Mouse (Mus musculus) liver, adult (tissue): ENCODE results near the gene Gfi1b.
A peak's percentile ranks its signal among the peaks of the same experiment; 100 is the strongest.

Experiments
- GATA4 ChIP-seq: IDR thresholded peaks from 2 replicates; pipeline ENCODE4 v1.6.1; 2014; ENCODE audit warnings: mild to moderate bottlenecking, low read length; ENCODE audit not compliant: insufficient replicate concordance

Gfi1b gene

DNA sequence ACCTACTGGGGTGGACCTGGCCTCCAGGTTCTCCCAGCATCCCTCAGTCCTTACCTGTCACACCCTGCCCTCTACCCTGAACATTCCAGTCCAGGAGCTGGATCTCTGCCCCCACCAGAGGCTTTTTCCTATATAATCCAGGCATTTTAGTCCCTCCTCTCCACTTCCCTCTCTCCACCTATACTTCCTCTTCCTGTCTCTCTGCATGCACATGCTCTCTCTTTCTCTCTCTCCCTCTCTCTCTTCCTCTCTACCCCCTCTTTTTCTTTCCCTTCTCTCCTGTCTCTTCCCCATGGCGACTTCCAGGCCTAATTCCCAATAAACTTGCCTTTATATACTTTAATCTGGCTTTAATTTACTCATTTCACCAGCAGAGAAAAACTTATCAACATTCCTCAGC is 33.2 kb downstream of the Gfi1b start:
- TF ChIP-seq GATA4 = no peak

DNA sequence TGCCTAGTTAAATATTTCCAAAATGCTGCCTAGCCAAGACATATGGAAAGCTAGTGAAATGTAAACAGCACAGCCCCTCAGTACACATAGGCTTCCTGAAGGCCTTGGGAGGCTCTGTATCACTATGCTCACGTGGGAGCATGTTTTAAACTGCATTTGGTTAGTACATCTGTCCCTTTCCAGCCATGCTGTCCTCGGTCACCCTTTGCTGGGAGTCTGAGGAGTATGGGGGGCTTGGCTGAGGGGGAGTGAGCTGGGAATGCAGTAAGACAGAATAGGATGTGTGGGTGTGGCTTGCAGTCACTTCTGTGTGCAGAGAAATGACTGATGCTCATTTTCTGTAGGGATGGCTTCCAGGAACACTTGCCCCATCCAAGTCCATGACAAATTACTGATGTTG is 36.1 kb downstream of the Gfi1b start:
- no peak for TF ChIP-seq GATA4

DNA sequence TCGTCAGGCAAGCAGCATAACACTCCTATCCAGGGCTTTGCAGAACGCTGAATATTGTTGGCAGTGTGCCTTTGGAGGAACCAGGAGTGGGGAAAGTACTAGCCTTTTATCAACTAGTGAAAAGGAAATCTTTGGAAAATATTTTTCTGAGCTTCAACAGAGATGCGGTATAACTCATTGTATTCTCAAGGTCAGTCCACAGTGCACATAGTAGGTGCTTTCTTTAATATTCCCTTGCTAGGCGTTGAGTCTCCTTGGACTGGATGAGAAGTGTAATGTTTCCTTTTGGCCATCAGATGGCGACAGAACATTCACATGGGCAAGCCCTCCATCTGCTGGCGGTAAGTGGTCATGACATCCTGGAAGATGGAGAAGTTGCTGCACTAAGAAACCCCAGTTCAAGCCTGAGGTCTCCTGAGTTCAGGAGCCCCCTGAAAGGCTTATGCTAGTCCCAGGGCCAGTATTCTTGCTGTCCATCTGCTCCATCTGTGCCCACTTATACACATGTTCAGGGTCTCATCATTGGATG is 36.7 kb downstream of the Gfi1b start:
- TF ChIP-seq GATA4 = no peak

DNA sequence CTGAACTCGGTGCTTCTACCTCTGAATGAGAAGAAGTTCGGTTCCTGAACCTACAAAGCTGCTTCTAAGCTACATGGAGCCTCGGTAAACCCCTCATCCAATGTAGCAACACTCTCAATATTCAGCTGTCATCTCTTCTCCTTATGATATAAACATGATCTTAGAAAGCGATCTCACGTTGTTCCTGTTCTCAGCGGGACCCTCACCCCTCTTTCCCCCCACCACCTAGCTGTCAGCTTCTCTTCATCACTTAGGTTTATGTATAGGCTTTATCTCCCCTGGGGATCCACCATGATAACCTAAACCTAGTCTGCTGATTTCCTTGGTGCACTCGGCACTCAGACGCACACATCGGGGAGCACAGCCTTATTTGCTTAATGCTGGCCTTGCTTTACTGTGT is 38.1 kb downstream of the Gfi1b start, which contains the start of gene Gtf3c5:
Gene Gtf3c5 (minus strand): TSS at position 101 of the 400 bp plus-strand sequence.
- no peak for TF ChIP-seq GATA4

DNA sequence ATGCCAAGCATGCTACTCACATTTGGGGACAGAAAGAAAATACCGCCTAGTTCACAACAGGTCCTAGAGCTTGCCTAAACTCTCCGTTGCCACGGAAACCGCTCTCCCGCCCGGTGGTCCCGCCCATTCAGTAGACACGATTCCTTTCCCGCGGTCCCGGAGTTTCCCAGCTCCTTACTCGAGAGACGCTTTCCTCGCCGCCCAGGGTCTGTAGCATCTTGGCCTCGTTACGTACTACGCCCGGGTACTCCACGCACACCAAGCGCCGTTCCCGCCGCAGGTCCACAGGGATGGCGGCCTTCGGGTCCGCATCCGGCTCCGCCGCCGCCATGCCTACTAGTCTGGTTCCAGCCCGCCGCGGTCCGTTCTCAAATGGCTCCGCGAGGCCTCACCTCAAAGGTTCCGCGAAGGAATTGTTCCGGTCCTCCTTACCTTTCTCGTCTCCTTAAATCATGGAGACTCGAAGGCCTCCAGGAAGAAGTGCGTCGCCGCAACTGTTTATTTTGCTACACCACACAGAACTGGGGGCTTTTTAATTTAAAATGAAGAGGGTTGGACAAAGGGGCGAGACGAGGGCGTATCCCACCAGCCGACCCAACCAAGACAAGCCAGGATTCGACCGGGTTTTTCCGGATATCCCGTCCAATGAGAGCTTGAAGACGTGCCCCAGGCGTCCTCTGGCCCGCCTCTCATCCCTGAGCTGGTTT is 39.0 kb downstream of the Gfi1b start:
- peak; percentile 36; the same call in 1 of the 2 replicates for TF ChIP-seq GATA4

DNA sequence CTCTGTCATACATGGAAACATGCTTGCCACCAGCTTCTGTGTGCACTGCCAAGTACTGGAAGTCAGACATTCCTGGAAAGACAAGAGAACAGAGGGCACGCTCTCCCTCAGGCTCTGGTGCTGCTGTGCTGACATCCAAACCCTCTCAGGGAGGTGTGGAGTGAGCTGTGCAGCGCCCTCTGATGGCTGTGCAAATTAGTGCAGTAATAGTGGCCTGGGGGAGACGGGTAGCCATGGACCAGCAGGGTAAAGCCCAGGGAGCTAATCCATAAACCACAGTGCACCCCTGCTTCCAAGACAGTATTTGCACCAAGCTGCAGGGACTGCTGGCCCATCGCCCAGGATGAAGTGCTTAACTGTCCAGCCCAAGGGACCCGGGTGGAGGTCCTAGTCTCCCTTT is 43.8 kb downstream of the Gfi1b start:
- TF ChIP-seq GATA4 = no peak

DNA sequence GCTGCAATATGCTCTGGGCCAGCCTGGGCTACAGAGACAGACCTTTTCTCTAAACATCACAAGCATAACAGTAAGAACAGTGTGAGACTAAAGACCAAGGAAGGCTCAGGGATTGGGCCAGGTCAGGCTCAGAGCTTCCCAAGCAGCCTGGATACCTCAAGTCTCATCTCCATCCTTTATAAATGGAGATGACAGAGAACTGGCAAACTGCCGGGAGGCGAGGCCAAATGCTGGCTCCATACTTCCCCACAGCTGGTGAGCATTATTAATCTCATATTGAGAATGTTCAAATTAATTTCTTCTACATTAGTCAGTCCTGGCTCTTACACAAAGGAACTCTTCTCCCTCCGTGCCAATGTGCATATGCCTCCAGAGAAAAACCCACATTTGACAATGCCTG is 45.0 kb downstream of the Gfi1b start:
- no peak for TF ChIP-seq GATA4

DNA sequence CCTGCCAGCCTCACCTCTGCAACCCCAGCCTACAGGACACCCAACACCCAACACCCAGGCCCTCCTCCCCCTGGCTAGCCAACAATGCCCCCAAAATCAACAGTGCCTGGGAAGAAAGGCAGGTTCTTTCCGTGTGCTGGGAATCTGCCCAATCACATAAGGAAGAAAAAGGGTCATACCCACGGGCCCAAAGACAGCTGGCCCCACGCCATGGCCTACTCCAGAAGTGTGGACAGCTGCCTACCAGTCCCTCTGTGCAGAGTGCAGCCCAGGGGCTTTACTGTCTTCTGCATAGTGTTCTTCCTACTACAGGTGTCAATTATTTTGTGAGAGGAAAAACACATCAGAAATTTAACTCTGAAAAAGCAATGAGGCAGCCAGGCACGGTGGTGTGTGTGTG is 46.4 kb downstream of the Gfi1b start:
- no peak for TF ChIP-seq GATA4

DNA sequence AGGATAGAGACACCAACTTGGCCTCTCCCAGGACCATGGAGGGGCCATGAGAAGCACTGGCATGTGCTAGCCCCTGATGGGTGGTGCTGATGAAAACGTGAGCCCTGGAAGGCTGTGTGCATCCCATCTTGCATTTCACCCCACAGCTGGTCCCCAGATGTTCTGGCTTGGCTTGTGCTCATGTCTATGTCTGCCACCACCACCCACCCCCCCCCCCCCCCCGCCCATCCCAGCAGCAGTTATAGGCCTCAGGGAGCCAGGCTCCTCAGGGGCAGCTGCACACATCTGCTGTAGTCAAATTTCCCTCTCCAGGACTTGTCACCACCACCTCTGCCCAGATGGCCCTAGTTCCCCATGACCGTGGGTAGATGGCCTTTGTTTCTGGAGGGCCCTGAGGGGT is 51.9 kb downstream of the Gfi1b start:
- TF ChIP-seq GATA4 = no peak

DNA sequence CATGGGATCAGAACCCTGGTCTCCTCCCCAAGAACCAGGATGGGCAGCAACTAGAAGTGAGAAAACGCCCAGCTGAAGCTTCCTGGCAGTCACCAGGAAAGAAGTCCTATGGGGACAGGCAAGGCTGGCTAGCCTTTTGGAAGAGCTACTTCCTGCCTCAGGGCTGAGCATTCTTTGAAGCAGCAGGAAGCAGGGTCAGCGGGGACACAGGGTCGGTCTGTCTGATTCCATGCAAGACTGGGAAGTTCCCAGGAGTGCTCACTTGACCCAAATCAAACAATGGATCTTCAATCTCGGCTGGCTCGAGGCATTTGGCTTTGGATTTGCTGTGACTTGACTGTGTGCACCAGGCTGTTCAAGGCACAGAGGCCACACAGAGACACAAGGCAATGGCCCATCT is 55.2 kb downstream of the Gfi1b start:
- TF ChIP-seq GATA4 = no peak

DNA sequence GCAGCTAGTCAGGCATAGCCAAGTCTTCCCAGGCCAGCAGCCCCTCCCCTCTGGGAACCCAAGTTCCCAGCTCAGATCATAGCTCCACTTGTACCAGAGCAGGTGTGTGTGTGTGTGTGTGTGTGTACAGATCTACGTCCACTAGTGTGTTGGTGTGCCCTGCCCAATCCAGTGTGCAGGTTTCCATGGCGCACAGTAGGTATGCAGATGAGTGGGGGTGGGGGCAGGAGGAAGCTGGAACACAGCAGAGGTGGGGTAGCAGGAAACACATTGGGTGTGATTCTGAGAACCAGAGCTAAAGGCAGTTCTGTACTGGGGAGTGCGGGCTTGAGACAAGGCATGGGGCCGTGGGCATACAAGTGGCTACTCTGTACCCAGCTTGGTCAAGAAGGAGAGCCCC is 57.4 kb downstream of the Gfi1b start:
- TF ChIP-seq GATA4 = no peak

DNA sequence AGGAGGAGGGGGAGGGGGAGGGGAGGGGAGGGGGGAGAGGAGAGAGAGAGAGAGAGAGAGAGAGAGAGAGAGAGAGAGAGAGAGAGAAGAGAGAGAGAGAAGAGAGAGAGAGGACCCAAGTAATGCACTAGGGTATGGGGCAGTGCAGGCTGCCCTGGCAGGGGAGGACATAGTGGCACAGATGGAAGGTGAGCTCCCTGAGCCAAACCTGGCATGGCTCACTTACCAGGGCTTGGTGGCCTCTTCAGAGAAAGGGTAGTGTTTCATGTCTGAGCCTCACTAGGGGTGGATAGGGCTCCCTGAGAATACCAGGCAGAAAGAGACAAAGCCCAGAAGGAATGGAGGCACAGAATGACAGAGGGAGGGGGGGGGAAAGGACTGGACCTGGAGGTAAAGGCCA is 58.0 kb downstream of the Gfi1b start:
- TF ChIP-seq GATA4 = no peak

DNA sequence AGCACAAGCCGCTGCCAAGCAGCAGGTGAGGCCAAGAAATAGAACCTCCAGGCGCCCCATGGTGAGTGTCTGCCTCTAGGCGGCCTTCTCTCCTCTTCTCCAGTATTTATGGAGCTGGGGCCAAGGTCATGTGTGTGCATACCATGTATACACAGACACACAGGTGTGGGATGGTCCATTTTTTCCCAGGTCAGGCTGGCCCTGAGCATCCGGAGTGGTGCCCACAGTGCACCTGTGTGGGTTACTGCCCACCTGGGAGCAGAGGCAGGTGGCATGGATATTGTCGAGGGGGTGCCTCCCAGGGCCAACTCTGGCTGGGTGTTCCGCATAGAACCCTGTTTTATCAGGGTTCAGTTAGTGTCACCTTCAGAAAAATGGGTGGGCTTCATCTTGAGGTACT is 58.5 kb downstream of the Gfi1b start, which contains the start of gene Cel:
Gene Cel (minus strand): TSS at position 101 of the 400 bp plus-strand sequence.
- no peak for TF ChIP-seq GATA4
